Mouse (Mus musculus) liver, postnatal 0 days (tissue): Measurements from ENCODE around the gene Stk11.

Experiments used
- CTCF ChIP-seq: sonication (generic); IDR thresholded peaks from 2 replicates; pipeline ENCODE4 v1.5.1; 2016; ENCODE audit warnings: antibody characterized with exemption, low read depth
- EP300 ChIP-seq: IDR thresholded peaks from 2 replicates; pipeline ENCODE4 v1.6.1; 2016; ENCODE audit warnings: antibody characterized with exemption, low read depth, mild to moderate bottlenecking

DNA sequence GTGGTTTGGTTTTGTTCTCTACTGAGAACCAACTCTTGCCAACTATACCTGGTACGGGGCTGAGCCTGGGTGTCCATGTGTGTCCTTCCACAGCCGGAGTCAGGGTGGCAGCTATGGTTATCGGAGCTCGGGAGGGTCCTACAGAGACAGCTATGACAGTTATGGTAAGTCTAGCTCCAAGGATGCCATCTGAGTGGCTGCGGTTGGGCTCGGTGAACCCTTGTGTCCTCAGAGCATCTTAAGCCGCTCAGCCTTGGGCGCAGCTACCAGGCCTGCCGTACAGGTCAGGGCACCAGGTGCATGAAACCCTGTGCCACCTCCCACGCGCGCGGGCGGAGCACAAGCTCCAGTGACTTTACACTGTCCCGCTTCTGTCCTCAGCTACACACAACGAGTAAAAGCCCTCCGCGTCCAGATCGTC, 55.0 kb downstream of the Stk11 start:
- no peak for TF ChIP-seq CTCF
- no peak for TF ChIP-seq EP300
